Mouse (Mus musculus): ENCODE data around the gene Zfp940.

- TF ChIP-seq USF1 (IDR thresholded peaks at IDR 0.05; ENCODE audit: low read depth) (peak; percentile 17), CTCF (IDR thresholded peaks at IDR 0.05; ENCODE audit: control insufficient read depth, insufficient read depth, insufficient read length) (peak; percentile 12), MAX (IDR thresholded peaks at IDR 0.05) (peak; percentile 52), FOSL1 (IDR thresholded peaks at IDR 0.05; ENCODE audit: insufficient read depth, low read length, poor library complexity, severe bottlenecking) (no peak)
Measured at GRCm38 (mm10) chr7:29859532-29860517, 6.4 kb upstream of the Zfp940 start, which contains the start of gene Zfp420.

Data from C2C12 (cell line).